Mouse (Mus musculus) heart, adult 18-20 months (tissue): ENCODE results near the gene Txn1. TPM values are rescaled to one million over a fixed set of nuclear protein-coding genes. Genes with fewer than 3 reads are reported as not detected.

Experiments
- DNase-seq, 2 experiments: peaks; one replicate each; pipeline ENCODE4 v3.0.0; 2021 to 2022; ENCODE audit warnings: mixed read lengths in 1 of 2
- long read RNA-seq, 2 experiments: library from polyadenylated mRNA; stranded (forward); transcript quantifications; one replicate each; pipeline ENCODE4 v2.0.0; 2021
- total RNA-seq, 2 experiments: library from RNA; stranded (reverse); gene quantifications; 2 replicates each; pipeline ENCODE4 v1.2.3; 2021

Gene Txn1
- 100 to 1,000 TPM; 115 to 116 TPM for total RNA-seq
- long read RNA-seq, experiment 1, transcript Txn1-201 (5 exons, 1,051 nt), result major isoform, 62 of 66 reads
- long read RNA-seq, experiment 1, partial matches to known transcripts, result 3 of 66 reads
- long read RNA-seq, experiment 1, other reads (novel, unspliced or antisense), result 1 of 66 reads
- long read RNA-seq, experiment 2, transcript Txn1-201 (5 exons, 1,051 nt), result major isoform, 50 of 55 reads
- long read RNA-seq, experiment 2, partial matches to known transcripts, result 1 of 55 reads
- long read RNA-seq, experiment 2, other reads (novel, unspliced or antisense), result 4 of 55 reads

- DNase-seq, result peak; percentile 99
These were observed at the start of gene Txn1 for GRCm38 (mm10) chr4:57956029-57956960. Txn1 (minus strand) TSS chr4:57956411.

GRCm38 (mm10) chr4:58003501-58003900 is 47.3 kb upstream of the Txn1 start:
- no peak for DNase-seq

GRCm38 (mm10) chr4:57991425-57991824 is 35.2 kb upstream of the Txn1 start:
- DNase-seq, result no peak

- no peak for DNase-seq
These were observed 18.3 kb upstream of the Txn1 start for GRCm38 (mm10) chr4:57974400-57975117.

- no peak for DNase-seq
These were observed 17.5 kb upstream of the Txn1 start for GRCm38 (mm10) chr4:57973592-57974268.

GRCm38 (mm10) chr4:57970285-57970684 is 14.1 kb upstream of the Txn1 start:
- no peak for DNase-seq

- no peak for DNase-seq
These were observed 11.0 kb upstream of the Txn1 start for GRCm38 (mm10) chr4:57967195-57967594.

GRCm38 (mm10) chr4:57965516-57965915 is 9.3 kb upstream of the Txn1 start:
- DNase-seq, result no peak

- no peak for DNase-seq
These were observed 7.9 kb upstream of the Txn1 start for GRCm38 (mm10) chr4:57964143-57964542.

GRCm38 (mm10) chr4:57959056-57959455 is 2.8 kb upstream of the Txn1 start:
- no peak for DNase-seq

- no peak for DNase-seq
These were observed 1.9 kb upstream of the Txn1 start for GRCm38 (mm10) chr4:57958098-57958497.

- no peak for DNase-seq
These were observed 1.2 kb upstream of the Txn1 start for GRCm38 (mm10) chr4:57957200-57958085.

GRCm38 (mm10) chr4:57955544-57955958 is 660 bp downstream of the Txn1 start:
- peak; percentile 83 for DNase-seq

- no peak for DNase-seq
These were observed 1.2 kb downstream of the Txn1 start for GRCm38 (mm10) chr4:57954991-57955390.

GRCm38 (mm10) chr4:57954580-57954979 is 1.6 kb downstream of the Txn1 start:
- DNase-seq, result no peak

- no peak for DNase-seq
These were observed 2.4 kb downstream of the Txn1 start for GRCm38 (mm10) chr4:57953796-57954195.

- no peak for DNase-seq
These were observed 3.3 kb downstream of the Txn1 start for GRCm38 (mm10) chr4:57952891-57953290.

GRCm38 (mm10) chr4:57952416-57952815 is 3.8 kb downstream of the Txn1 start:
- DNase-seq, result no peak

- DNase-seq, result no peak
These were observed 6.3 kb downstream of the Txn1 start for GRCm38 (mm10) chr4:57949866-57950265.

- DNase-seq, result no peak
These were observed 8.7 kb downstream of the Txn1 start for GRCm38 (mm10) chr4:57947476-57947875.

GRCm38 (mm10) chr4:57947036-57947435 is 9.2 kb downstream of the Txn1 start:
- DNase-seq, result no peak
